Mouse (Mus musculus): ENCODE measurements around the gene D5Ertd579e. TPM values are rescaled to one million over a fixed set of nuclear protein-coding genes. Genes with fewer than 3 reads are reported as not detected.
"Not testable (repeated sequence)": the region's sequence is repeated elsewhere in the genome, so short reads cannot be mapped to it uniquely, and the experiment has no call there.

The D5Ertd579e gene
- total RNA-seq, 2 experiments from 2014 or later = 88.3 to 89.1 TPM

DNA sequence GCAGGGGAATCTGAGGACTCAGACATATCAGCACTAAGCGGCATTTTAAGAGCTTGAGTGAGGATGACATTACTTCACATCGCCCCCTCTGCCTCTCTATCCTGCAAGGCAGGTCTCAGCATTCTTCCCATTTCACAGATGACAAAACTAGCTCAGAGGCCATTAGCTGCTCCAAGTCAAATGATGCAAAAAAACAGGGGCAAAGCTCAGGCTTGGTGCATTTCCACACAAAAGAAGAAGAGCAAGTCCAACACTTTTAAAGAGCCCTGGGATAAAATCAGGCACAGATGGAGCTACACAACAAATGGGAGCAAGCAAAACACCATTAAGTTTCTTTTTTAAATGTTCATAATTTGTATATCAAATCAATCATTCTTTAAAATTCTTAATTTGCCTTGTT lies 2.2 kb downstream of the D5Ertd579e start:
- intact Hi-C loops (cut with DNase I) = loop anchor here (2.0 kb wide), 1 partner anchor 45 kb away; no protein-coding TSS in a partner anchor
- DNase-seq = no peak

DNA sequence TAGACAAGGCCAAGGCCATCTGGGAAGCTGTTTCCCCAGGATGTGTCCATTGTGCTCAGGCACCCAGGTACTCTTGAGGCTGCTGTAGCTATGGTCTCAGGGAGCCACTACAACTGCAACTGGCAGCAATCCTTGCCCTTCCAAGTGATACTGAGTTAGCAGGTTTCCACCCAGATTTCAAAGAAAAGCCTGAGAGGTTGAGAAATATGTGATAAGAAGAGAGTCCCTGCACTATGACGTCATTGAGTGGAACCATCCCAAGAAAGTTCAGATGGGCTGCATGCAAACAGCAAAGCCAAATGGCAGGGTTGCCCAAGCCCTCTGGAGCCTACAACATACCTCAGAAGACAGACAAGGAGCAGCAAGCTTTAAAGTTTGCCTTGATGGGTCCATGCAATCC lies 4.4 kb downstream of the D5Ertd579e start:
- peak in 1 of 2 experiments; percentile 36 for DNase-seq
- intact Hi-C loops (cut with DNase I) = no loop called here

DNA sequence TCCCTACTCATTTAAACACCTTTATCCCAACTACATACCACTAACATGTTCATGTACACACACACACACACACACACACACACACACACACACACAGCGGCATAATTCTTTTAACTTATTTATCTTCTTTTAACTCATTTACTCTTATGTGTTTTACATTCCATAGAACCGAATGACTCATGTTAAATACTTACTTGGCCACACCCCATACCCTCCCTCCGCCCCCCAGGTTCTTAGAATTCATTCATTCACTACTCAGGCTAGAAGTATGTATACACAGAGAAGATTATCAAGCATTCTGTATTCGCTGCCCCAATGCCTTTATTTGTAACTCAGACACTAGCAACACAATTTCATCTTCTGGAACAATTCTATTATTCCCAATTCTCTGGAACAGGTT lies 10.7 kb downstream of the D5Ertd579e start:
- DNase-seq = no peak
- intact Hi-C loops (cut with DNase I) = no loop called here

DNA sequence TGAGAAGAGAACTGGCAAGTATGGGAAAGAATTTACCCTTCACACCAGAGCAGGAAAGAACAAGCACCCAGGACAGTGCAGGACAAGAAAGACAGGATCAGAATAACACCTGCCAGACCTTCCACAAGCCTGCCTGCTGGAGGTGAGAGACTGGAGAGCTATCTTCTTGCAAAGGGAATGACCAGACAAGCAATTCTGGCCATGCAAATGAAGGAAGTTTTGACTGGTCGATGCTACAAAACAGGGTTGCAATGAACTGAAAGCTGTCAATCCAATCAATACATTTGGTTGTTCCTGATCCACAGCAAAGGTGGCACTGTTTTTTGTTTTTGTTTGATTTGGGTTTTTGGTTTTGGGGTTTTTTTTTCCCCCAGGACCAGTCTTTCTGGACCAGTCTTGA lies 12.2 kb downstream of the D5Ertd579e start:
- DNase-seq = no peak
- intact Hi-C loops (cut with DNase I) = no loop called here

DNA sequence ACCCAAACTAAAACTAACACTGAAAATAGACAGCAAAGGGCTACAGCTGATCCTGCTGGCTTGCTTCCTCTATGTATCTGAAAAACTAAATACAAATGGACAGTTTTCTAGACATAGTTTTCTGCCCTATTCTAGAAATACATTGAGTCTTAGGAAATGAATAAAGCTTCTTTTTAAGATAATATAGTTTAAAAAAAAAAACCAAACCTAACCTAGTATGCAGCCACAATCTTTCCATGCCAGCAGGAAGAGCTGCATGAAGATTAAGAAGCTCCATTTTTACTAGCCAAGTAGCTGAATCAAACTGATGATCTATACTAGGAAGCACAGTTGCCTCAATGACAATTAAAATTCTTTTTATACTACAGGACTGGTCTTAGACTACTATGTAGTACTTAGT lies 14.6 kb downstream of the D5Ertd579e start:
- intact Hi-C loops (cut with DNase I) = no loop called here
- no peak for DNase-seq

DNA sequence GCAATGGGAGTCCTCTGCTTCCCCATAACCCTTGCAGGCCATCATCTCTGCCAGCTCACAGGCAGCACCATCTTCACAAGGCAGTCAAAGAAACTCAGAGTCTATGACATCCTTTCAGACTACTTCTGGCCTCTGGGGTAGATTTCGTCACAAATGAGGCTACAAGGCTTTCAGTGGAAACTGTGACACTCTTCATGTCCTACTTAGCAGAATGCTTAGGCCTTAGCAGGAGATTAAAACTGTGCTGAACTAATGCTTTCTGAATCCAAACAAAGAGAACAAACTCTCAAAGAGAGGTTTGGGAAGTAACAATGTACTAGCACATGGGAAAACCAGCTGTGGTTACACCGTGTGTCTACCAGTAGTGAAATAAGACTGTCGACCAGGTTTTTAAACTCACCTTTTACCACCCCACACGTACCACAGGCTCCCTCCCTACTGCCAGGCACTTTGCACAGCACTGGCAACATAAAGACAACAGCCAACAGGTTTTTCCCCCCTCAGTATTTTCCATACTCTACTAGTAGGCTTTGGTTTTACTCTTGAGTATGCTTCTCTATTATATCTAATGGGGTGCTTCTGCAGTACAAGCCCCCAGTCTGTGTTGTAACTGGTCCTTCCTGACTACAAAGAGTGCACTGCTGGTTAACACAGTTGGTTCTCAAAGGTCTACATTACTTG lies 15.8 kb downstream of the D5Ertd579e start:
- no peak for DNase-seq
- intact Hi-C loops (cut with DNase I) = no loop called here

DNA sequence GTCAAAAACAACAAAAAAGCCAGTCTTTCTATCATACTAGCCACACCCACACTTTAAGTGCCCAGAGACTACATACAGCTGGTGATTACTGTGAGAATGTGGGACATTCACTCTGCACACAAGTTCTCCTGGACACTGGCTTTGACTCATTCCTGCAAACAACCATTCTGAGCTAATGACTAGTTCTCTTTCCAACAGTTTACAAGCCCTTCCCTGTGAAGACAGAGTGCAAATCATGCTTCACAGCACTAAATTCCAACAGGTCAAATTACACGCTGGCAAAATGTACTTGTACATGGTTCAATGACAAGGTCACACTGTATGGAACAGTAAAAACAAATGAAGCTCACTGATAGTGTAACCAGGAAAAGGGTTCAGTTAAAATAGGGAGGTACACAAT lies 17.0 kb downstream of the D5Ertd579e start:
- intact Hi-C loops (cut with DNase I) = no loop called here
- no peak for DNase-seq

DNA sequence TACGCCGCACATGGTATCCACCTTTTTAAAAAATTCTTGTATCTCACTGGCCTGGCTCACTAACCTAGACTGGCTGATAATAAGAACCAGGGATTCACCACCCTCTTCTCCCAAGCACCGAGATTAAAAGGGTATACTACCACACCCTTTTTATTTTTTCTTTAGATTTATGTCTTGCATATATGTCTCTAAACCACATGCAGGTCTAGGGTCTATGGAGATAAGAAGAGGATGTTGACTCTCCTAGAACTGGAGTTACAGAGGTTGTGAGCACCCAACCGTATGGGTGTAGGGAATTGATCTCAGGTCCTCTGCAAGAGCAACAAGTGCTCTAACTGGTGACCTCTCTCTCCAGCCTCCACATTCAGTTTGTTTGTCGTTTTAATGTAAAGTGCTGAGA lies 17.9 kb downstream of the D5Ertd579e start:
- no peak for DNase-seq
- intact Hi-C loops (cut with DNase I) = no loop called here

DNA sequence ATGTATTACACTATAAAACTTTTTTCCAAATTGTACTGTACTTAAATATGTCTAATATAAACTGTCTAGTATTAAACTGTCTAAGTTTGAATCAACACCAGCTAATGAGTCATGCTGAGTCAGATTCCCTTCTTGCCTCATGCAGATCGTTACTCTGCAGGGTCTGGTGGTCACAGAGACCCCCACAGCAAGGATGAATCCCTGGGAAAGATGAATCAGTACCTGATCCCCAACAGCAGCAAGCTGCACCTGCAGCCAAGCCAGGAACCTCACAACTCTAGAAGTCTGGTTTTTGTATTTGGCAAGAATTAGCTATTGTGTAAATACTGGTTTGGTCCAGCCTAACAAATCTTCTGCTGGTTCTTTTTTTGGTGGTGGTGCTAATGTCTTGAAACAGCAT lies 20.4 kb downstream of the D5Ertd579e start:
- intact Hi-C loops (cut with DNase I) = no loop called here
- DNase-seq = no peak

DNA sequence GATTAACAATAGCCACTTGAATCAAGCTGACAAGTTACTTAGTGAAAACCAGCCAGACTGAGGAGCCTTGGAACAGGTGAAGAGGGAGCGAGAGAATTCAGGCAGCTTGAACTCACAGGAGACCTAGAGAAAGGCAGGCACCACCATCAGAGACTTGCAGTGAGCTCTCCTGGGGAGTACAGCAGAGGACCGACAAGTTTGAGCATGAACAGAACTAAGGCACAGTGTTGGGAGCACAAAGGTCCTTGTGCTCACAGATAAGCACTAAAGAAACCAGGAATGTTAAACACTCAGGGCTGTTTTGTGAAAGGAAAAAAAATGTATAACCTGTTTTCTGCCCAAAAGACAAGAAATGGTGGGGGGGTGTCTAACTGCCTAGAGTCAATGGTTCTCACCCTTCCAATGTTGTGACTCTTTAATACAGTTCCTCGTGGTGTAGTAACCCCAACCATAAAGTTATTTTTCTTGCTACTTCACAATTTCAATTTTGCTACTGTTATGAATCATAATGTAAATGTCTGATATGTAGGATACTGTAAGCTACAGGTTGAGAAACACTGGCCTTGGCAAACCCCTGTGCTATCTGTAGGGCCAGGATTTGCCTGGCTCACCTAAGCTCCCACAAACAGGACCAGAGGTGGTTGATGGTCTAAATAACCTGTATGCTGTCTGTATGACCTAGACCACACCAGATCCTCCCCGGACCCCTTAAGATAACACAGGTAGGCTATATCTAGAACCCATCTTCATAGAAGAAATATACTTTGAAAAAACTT lies 21.0 kb downstream of the D5Ertd579e start:
- intact Hi-C loops (cut with DNase I) = no loop called here
- no peak for DNase-seq

DNA sequence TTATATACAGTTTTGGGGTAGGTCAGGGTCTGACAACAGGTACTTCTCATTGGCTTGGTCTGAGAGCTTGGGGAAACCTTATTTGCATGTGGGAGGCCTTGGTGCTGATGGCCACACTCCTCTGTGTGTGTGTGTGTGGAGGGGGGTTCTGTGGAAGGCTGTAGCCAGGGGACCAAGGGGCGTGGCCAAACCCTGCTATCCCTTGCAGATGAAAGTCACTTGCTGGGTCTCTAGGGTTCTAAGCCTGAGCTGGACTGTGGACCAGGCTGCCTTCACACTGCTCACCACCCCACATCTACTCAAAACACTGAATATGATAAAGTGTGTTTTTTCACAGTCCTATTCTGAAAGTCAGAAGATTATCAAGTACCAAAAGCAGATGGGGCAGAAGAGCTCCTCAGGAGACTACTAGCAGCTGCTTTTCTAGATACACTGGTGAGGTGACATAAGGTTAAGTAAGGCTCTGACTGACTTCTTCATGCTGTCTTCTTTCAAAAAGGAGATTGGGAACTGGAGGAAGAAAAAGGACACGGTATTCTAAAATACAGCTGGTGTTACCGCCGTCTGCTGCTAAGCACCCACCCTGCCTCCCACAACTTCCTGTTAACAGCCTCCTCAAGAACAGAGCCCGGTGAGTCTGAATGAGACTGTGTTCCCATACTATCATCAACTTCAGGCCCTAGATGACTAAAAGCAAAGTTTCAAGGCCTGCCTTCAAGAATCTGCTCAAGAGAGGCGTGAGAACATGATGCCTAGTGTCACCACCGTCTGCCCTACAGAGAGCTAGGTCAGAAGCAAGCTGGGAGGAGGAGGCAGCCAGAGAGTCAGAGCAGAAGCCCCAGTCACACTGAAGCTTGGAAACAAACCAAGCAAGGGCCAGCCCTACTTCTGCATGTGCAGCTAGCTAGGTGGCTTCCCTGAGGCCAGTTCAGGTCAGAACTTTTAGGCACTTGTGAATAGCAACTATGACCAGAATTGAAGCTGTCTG lies 26.5 kb downstream of the D5Ertd579e start:
- no peak for DNase-seq
- intact Hi-C loops (cut with DNase I) = no loop called here

DNA sequence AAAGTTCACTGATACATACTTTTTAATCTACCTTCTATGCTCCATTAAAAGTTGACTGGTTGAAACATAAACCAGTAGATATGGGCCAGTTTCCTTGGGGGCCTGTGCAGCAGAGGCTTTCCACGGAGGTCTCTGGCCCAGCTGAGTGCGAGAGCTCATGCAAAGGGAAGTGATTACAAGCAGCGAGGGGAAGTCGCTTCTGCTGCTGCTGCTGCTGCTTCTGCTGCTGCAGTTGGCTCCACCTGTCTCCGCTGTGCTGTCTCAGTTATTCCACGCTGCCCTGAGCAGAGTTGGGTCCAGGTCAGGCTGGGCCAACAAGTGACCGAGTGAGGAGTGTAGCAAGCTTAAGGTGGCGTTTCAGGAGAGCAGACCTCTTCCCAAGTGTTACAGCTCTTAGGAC lies 27.3 kb downstream of the D5Ertd579e start:
- intact Hi-C loops (cut with DNase I) = no loop called here
- no peak for DNase-seq

DNA sequence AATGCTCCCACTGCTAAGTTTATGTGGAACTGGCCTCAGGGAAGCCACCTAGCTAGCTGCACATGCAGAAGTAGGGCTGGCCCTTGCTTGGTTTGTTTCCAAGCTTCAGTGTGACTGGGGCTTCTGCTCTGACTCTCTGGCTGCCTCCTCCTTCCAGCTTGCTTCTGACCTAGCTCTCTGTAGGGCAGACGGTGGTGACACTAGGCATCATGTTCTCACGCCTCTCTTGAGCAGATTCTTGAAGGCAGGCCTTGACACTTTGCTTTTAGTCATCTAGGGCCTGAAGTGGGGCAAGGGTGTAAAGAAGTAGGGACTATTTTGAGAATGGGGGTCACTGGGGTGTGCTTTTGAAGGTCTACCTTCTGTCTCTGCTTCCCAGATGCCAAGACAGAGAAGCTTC lies 27.8 kb downstream of the D5Ertd579e start:
- intact Hi-C loops (cut with DNase I); DNase-seq: not testable (repeated sequence)

DNA sequence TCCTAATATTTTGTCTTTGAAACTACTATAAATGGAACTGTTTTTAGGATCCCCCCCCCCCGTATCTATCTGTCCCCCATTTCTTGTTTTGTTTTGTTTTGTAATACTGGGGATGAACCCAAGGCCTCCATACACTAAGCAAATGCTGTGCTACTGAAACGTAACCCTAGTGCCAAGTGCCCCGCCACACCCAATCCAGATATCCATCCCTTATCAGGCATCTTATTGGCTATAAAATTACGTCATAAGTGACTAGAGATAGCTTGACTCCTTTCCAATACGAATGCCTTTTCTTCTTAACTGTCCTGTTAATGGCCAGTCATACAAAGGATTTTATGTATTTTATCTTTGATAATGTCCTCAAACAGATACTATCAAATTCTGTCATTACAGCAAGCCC lies 28.7 kb downstream of the D5Ertd579e start:
- intact Hi-C loops (cut with DNase I) = no loop called here

DNA sequence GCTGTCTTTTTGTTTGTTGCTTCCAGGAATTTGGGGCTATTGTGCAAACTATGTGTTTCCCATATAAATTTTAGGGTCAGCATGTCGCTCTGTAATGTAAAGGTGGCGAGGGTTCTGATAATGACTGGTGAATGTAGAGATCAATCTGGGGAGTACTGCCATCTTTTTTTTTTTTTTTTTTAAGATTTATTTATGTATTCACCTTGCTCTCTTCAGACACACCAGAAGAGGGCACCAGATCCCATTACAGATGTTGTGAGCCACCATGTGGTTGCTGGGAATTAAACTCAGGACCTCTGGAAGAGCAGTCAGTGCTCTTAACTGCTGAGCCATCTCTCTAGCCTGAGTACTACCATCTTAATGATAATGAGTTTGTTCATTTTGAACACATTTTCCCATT lies 29.1 kb downstream of the D5Ertd579e start:
- intact Hi-C loops (cut with DNase I); DNase-seq: not testable (repeated sequence)

More for the DNA sequence above, 28.7 kb downstream of the D5Ertd579e start:
- no peak for DNase-seq

DNA sequence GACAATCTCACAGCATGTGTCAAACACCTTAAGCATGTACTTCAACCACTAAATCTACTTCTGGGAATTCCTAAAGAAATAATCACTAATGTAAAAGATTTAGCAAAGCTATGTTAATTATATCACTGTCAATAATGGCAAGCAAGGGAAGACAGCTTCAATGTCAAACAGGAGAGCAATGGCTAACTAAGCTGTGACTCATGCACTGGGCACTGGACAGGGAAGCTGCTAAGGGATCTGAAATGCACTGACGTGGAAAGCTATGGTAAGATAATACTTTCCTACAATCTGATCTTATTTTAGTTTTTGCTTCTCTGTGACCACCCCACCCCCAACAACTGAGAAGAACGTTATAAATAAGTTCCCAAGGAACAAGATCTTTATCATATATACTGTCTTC lies 32.5 kb downstream of the D5Ertd579e start:
- no peak for DNase-seq
- intact Hi-C loops (cut with DNase I) = no loop called here

DNA sequence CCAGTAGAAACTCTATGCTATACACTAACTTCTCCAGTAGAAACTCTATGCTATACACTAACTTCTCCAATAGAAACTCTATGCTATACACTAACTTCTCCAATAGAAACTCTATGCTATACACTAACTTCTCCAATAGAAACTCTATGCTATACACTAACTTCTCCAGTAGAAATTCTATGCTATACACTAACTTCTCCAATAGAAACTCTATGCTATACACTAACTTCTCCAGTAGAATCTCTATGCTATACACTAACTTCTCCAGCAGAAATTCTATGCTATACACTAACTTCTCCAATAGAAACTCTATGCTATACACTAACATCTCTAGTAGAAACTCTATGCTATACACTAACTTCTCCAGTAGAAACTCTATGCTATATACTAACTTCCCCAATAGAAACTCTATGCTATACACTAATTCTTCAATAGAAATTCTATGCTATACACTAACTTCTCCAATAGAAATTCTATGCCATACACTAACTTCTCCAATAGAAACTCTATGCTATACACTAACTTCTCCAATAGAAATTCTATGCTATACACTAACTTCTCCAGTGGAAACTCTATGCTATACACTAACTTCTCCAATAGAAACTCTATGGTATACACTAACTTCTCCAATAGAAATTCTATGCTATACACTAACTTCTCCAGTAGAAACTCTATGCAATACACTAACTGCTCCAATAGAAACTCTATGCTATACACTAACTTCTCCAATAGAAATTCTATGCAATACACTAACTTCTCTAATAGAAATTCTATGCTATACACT lies 34.7 kb downstream of the D5Ertd579e start:
- not testable (repeated sequence) for DNase-seq

DNA sequence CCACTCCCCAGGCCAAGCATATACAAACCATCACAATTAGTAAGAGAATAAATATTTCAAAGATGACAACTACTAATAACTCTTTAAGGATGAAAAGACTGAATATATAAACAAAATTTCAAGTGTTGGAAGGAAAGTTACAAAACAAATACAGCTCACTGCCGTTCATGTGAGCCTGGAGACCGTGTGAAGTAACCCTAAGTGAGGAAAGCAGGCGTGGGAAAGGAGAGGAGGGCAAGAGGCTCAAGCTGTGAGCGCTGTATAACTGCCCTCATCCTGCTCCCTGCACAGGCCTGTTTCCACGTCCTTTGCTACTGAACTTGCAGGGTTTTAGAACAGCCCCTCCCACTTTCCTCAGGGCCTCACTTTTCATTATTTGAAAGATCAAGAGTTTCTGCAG lies 70.2 kb downstream of the D5Ertd579e start:
- no peak for DNase-seq
- intact Hi-C loops (cut with DNase I) = no loop called here

More for the DNA sequence above, 34.7 kb downstream of the D5Ertd579e start:
- intact Hi-C loops (cut with DNase I) = not testable (repeated sequence)

DNA sequence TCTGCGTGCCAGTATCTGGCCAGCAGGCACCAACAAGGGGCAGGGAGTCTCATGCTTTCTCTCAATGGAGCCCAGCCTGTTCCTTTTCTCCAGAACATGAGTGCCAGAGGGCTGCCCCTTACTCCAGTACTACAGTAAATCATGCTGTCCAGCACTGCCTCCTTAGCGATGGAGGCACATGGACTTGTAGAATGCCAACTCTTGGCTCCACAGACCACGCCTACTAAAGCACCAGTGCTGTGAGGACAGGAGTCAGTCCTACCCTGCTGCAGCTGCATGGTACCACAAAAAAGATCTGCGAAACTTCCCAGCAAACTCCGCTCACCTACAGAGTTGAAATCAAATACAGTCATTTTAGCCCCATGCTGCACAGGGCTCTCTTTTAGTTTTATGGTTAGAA lies 72.2 kb downstream of the D5Ertd579e start:
- no peak for DNase-seq
- intact Hi-C loops (cut with DNase I) = no loop called here

DNA sequence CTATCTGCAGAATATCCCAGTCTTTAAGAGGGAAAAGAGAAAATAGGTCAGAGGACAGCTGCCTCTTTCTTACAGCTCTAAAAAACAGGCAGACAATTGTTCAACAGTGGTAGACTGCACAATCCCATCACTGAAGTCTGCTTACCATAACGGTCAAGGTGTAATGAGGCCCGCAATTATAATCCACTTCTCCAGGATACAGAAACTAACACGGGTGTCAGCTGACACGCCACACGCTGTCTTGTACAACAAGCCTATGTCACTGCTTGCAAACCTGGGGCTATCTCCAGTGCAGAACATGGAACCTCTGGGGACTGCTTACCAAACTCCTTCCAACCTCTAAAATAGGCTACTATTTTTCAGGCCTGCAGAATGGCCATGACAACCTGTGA lies 74.8 kb downstream of the D5Ertd579e start:
- DNase-seq = no peak
- intact Hi-C loops (cut with DNase I) = no loop called here
